Mouse (Mus musculus): ENCODE measurements around the gene H6pd. TPM values are rescaled to one million over a fixed set of nuclear protein-coding genes. Genes with fewer than 3 reads are reported as not detected.

H6pd gene
- total and polyA plus RNA-seq, 3 experiments = 17.7 to 38.5 (median 25.1) TPM

DNA sequence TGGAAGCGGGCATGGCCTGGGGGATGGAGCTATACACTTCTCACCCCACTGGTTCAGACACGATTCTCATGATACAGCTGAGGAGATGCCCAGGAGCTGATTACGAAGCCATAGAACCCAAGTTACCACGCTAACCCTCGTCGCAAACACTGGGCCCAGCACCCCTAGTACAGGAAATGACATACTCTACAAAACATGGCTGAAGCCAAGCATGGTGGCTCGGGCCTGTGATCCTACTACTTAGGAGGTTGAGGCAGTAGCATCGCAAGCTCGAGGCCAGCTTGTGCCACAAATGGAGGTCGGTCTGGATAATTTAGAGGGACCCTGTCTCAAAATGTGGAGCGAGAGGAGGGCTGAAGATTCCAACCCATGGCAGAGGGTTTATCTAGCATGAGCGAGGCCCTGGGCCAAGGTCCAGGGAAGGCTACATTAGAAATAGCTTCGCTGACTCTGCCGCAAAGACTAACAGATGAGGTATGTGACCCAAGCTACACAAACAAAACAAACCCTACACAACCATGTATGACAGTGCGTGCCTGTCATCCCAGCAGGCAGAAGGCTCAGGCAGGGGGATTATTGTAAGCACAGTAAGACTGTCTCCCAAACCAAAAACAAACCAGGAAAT is 8.8 kb downstream of the H6pd start:
- Histone ChIP-seq H3K4me3 (replicated peaks in 1 of 3; ENCODE audit: low read depth in 2 of 3, low read length in 2 of 3, poor library complexity in 1 of 3) (peak overlapping the region; percentile 51 to 52 (median 52)), H3K27me3 (replicated peaks) (no peaks in the 10 kb centered on the region), H3K4me2 (ENCODE audit: insufficient read depth, low read depth, poor library complexity, severe bottlenecking) (peak overlapping the region; percentile 80; the same call in 1 of the 2 replicates), H3K36me3 (replicated peaks in 1 of 2; ENCODE audit: control insufficient read depth in 1 of 2, insufficient read depth in 1 of 2, low read length in 1 of 2) (peaks cover 10 to 50% of the 10 kb centered on the region in 2 experiments), H3K4me1 (ENCODE audit: control insufficient read depth in 1 of 2, insufficient read depth in 2 of 2) (peaks cover 34 to 86% of the 10 kb centered on the region in 2 experiments), H3K79me2 (replicated peaks; ENCODE audit: control insufficient read depth, extremely low read depth, insufficient read depth, poor library complexity, severe bottlenecking) (peaks cover 9% of the 10 kb centered on the region; the same call in 1 of the 2 replicates), H3K9me3 (replicated peaks; ENCODE audit: low read length) (peaks cover 3% of the 10 kb centered on the region), H3K9ac (ENCODE audit: insufficient read depth, low read depth) (peak overlapping the region; percentile 59), H3K27ac (ENCODE audit: insufficient read depth, low read depth) (peak overlapping the region; percentile 30; the same call in 1 of the 2 replicates)
- in situ Hi-C loops (cut with MboI; ENCODE audit: low pct_ligation_motif_present, low pct_unique_long_range_greater_than_20kb, low sequenced_read_pairs) = no loop called here
- DNase-seq (ENCODE audit: extremely low read depth) = no peak
- no peak for TF ChIP-seq CHD2 (IDR thresholded peaks at IDR 0.05; ENCODE audit: low read length)
- TF ChIP-seq UBTF (IDR thresholded peaks at IDR 0.05; ENCODE audit: low read depth, low read length) = no peak
- no peak for TF ChIP-seq RAD21 (IDR thresholded peaks at IDR 0.05; ENCODE audit: low read depth, low read length)
- no peak for TF ChIP-seq SIN3A (IDR thresholded peaks at IDR 0.05; ENCODE audit: low read length)
- no peak for TF ChIP-seq TBP (conservative IDR thresholded peaks at IDR 0.05; ENCODE audit: low read depth, low read length)
- TF ChIP-seq ZMIZ1 (IDR thresholded peaks at IDR 0.05; ENCODE audit: low read depth, low read length) = no peak
- no peak for TF ChIP-seq RCOR1 (conservative IDR thresholded peaks at IDR 0.05; ENCODE audit: low read depth, low read length)
- no peak for TF ChIP-seq USF2 (conservative IDR thresholded peaks at IDR 0.05; ENCODE audit: low read depth, low read length)
- no peak for TF ChIP-seq BHLHE40 (IDR thresholded peaks at IDR 0.05; ENCODE audit: low read depth, low read length)
- TF ChIP-seq POLR2AphosphoS2 (IDR thresholded peaks at IDR 0.05; ENCODE audit: low read depth, low read length) = no peak
- TF ChIP-seq SMC3 (IDR thresholded peaks at IDR 0.05; ENCODE audit: low read depth, low read length) = no peak
- no peak for TF ChIP-seq E2F4 (IDR thresholded peaks at IDR 0.05; ENCODE audit: insufficient replicate concordance, low read depth, low read length)
- no peak for TF ChIP-seq MEF2A (IDR thresholded peaks at IDR 0.05; ENCODE audit: borderline replicate concordance, low read depth, low read length)
- no peak for TF ChIP-seq EP300 (IDR thresholded peaks at IDR 0.05; ENCODE audit: low read length)
- no peak for TF ChIP-seq TCF12 (IDR thresholded peaks at IDR 0.05; ENCODE audit: low read depth, low read length)
- no peak for TF ChIP-seq KAT2A (IDR thresholded peaks at IDR 0.05; ENCODE audit: insufficient replicate concordance, low read length)
- dilution Hi-C loops (cut with MboI; ENCODE audit: extremely low pct_ligation_motif_present, extremely low pct_unique_long_range_greater_than_20kb, low sequenced_read_pairs) = no loop called here

DNA sequence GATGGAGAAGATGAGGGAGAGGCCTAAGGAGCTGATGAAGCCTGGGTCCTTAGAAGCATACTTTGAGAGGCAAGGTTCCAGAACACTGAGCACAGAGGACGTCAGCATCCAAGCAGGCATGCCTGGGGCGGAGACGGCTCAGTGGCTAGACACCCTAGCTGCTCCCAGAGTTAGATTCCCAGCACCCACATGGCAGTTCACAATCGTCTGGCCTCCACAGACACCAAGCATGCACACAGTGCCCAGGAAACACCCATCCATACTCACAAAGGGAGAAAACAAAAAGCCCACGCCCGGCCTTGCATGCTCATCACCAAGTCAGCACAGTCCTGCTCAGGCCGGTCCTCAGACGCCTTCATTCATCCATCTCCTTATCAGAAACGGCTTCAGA is 9.3 kb downstream of the H6pd start:
- Histone ChIP-seq H3K27ac (ENCODE audit: insufficient read depth, low read depth) (peak overlapping the region; percentile 30; the same call in 1 of the 2 replicates), H3K4me2 (ENCODE audit: insufficient read depth, low read depth, poor library complexity, severe bottlenecking) (no peak overlapping the region), H3K27me3 (replicated peaks) (no peaks in the 10 kb centered on the region), H3K4me1 (ENCODE audit: control insufficient read depth in 1 of 2, insufficient read depth in 2 of 2) (peaks cover 34 to 89% of the 10 kb centered on the region in 2 experiments), H3K4me3 (replicated peaks in 1 of 3; ENCODE audit: low read depth in 2 of 3, low read length in 2 of 3, poor library complexity in 1 of 3) (peak overlapping the region; percentile 10 to 52 (median 52)), H3K79me2 (replicated peaks; ENCODE audit: control insufficient read depth, extremely low read depth, insufficient read depth, poor library complexity, severe bottlenecking) (peaks cover 9% of the 10 kb centered on the region; the same call in 1 of the 2 replicates), H3K36me3 (replicated peaks in 1 of 2; ENCODE audit: control insufficient read depth in 1 of 2, insufficient read depth in 1 of 2, low read length in 1 of 2) (peaks cover 12 to 49% of the 10 kb centered on the region in 2 experiments), H3K9ac (ENCODE audit: insufficient read depth, low read depth) (no peak overlapping the region), H3K9me3 (replicated peaks; ENCODE audit: low read length) (no peaks in the 10 kb centered on the region)
- DNase-seq (ENCODE audit: extremely low read depth) = no peak
- TF ChIP-seq HCFC1 (IDR thresholded peaks at IDR 0.05; ENCODE audit: low read depth, low read length) = no peak
- dilution Hi-C loops (cut with MboI; ENCODE audit: extremely low pct_ligation_motif_present, extremely low pct_unique_long_range_greater_than_20kb, low sequenced_read_pairs) (no loop called here), in situ Hi-C loops (cut with MboI; ENCODE audit: low pct_ligation_motif_present, low pct_unique_long_range_greater_than_20kb, low sequenced_read_pairs) (no loop called here)

All from CH12.LX (cell line).